Mouse (Mus musculus) neural tube, embryonic 14.5 days (tissue): ENCODE results near the gene Nudt13. TPM values are rescaled to one million over a fixed set of nuclear protein-coding genes. Genes with fewer than 3 reads are reported as not detected.

ENCODE experiments used
- ATAC-seq: fragments of 200-750 bp; cut with Nextera tagmentation; 2 replicates; pipeline ENCODE4 v1.8.0; 2017; ENCODE audit warnings: low read depth, mild to moderate bottlenecking, moderate TSS enrichment, moderate library complexity
- H3K27ac ChIP-seq: fragments of 300-500 bp; sonication (generic); 2 replicates; pipeline ENCODE4 v1.5.1; 2014; ENCODE audit warnings: low read depth, mild to moderate bottlenecking, control low read depth, low read length, moderate library complexity, mixed read lengths
- H3K27me3 ChIP-seq: fragments of 300-500 bp; sonication (generic); 2 replicates; pipeline ENCODE4 v1.6.1; 2014; ENCODE audit warnings: low read length; ENCODE audit not compliant: control insufficient read depth, insufficient read depth
- H3K36me3 ChIP-seq: fragments of 300-500 bp; sonication (generic); 2 replicates; pipeline ENCODE4 v1.6.1; 2014; ENCODE audit warnings: low read length, mixed read lengths; ENCODE audit not compliant: control insufficient read depth, insufficient read depth
- H3K4me1 ChIP-seq: fragments of 300-500 bp; sonication (generic); 2 replicates; pipeline ENCODE4 v1.6.1; 2014; ENCODE audit warnings: low read length; ENCODE audit not compliant: control insufficient read depth, insufficient read depth
- H3K4me2 ChIP-seq: fragments of 300-500 bp; sonication (generic); 2 replicates; pipeline ENCODE4 v1.6.1; 2014; ENCODE audit warnings: mild to moderate bottlenecking, low read depth, low read length, control low read depth
- H3K4me3 ChIP-seq: fragments of 300-500 bp; sonication (generic); 2 replicates; pipeline ENCODE4 v1.5.1; 2014; ENCODE audit warnings: low read depth, low read length, control low read depth, mixed read lengths
- H3K9ac ChIP-seq: fragments of 300-500 bp; sonication (generic); replicated peaks from 2 replicates; pipeline ENCODE4 v1.6.1; 2014; ENCODE audit warnings: low read depth, mild to moderate bottlenecking, control low read depth, low read length, mixed read lengths
- H3K9me3 ChIP-seq: fragments of 300-500 bp; sonication (generic); 2 replicates; pipeline ENCODE4 v1.6.1; 2016; ENCODE audit warnings: low read length; ENCODE audit not compliant: control insufficient read depth
- WGBS: fragments of 180-500 bp; shearing (Covaris S2); extraction: QIAGEN DNeasy Blood & Tissue Kit; methylation state at CpG from one replicate; pipeline ENCODE4 v1.1.7; 2014; 5-methylcytosine and 5-hydroxymethylcytosine counted together
- polyA plus RNA-seq: library from polyadenylated mRNA; unstranded; fragments of >200 nt; fragmentation: Nextera tagmentation; extraction: Ambion mirVana; gene quantifications from 2 replicates; pipeline ENCODE4 v1.2.1, GENCODE M21; 2014

Nudt13 gene
- polyA plus RNA-seq, 1 experiment from 2014 or later, result 10.5 TPM

GRCm38 (mm10) chr14:20363230-20363629, 68.7 kb downstream of the Nudt13 start:
- Histone ChIP-seq H3K9me3 (no peaks in the 10 kb centered on the region), H3K36me3 (peaks cover 51% of the 10 kb centered on the region), H3K4me3 (no peak overlapping the region), H3K4me2 (no peak overlapping the region), H3K4me1 (no peaks in the 10 kb centered on the region), H3K9ac (no peak overlapping the region), H3K27ac (no peak overlapping the region), H3K27me3 (no peaks in the 10 kb centered on the region)
- WGBS, result 96% methylated on average over 4 of the region's 4 CpGs
- no peak for ATAC-seq

Other genes starting within 250 kb of the Nudt13 start
- gene Saysd1, start 156.2 kb upstream of the Nudt13 start, polyA plus RNA-seq, result 15.5 and 16.0 TPM in 2 replicates
- 0.32 and 1.5 TPM in 2 replicates for gene Kcnk5, start 112.9 kb upstream of the Nudt13 start, polyA plus RNA-seq
- gene Kcnk16, start 25.5 kb upstream of the Nudt13 start, polyA plus RNA-seq, result not detected in 2 replicates
- 59.2 and 60.6 TPM in 2 replicates for gene Ecd, start 53.4 kb downstream of the Nudt13 start, polyA plus RNA-seq
- 45.4 and 48.4 TPM in 2 replicates for gene Fam149b, start 53.5 kb downstream of the Nudt13 start, polyA plus RNA-seq
- gene Dnajc9, start 94.2 kb downstream of the Nudt13 start, polyA plus RNA-seq, result 73.8 and 111 TPM in 2 replicates
- gene Mrps16, start 98.9 kb downstream of the Nudt13 start, polyA plus RNA-seq, result 65.2 and 71.2 TPM in 2 replicates
- gene Cfap70, start 157.5 kb downstream of the Nudt13 start, polyA plus RNA-seq, result 1.2 and 1.9 TPM in 2 replicates
- gene Anxa7, start 185.4 kb downstream of the Nudt13 start, polyA plus RNA-seq, result 14.5 and 18.4 TPM in 2 replicates
- gene Mss51, start 202.2 kb downstream of the Nudt13 start, polyA plus RNA-seq, result 0.47 and 0.66 TPM in 2 replicates